Mouse (Mus musculus): Measurements from ENCODE around the gene Tardbp.

Gene Tardbp

GRCm38 (mm10) chr4:148598826-148599225 lies 28.0 kb downstream of the Tardbp start:
- no peak for DNase-seq

GRCm38 (mm10) chr4:148596731-148597130 lies 30.1 kb downstream of the Tardbp start:
- DNase-seq: no peak

DNA sequence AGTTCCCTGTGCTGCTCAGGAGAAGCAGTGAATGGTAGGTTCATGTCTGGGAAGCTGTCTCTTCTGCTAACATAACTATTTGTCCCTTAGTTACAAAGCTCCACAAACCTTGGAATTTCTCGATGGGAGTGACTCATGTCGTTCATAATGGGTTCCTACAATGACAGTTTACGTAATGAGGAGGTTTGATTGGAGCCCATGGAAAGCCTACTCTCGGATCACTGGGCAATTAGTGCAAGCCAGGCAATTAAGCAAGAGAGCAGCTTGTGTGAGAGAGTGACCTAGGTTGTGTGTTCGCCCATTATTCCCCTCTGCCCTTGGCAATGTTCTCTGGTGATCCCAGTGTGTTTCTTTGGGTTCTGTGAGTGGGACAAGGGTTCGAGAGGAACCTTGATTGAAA lies 30.9 kb downstream of the Tardbp start:
- DNase-seq: no peak

DNA sequence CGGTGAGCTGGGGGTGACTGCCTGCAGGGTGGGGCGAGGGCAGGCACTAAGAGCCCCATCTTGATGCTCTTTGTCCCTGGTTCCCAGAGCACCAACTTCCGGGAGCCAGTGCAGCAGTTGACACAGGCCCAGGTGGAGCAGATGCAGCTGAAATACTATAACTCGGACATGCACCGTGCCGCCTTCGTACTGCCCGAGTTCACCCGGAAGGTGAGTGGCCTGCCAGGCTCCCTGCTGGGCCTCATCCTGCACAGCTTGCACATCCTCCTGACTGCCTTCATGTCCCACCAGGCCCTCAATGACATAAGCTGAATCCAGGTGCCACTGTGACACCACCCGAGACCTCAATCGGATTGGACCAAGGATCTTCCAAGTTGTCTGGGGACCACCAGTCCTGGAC lies 32.8 kb downstream of the Tardbp start:
- no peak for DNase-seq

- no peak for DNase-seq
These were observed 35.0 kb downstream of the Tardbp start for GRCm38 (mm10) chr4:148591637-148592380.

- DNase-seq: peak; percentile 97 to 98
These were observed 35.6 kb downstream of the Tardbp start, which contains the start of gene Srm for GRCm38 (mm10) chr4:148591171-148591630. TSS of gene Srm (plus strand) at chr4:148591503.

DNA sequence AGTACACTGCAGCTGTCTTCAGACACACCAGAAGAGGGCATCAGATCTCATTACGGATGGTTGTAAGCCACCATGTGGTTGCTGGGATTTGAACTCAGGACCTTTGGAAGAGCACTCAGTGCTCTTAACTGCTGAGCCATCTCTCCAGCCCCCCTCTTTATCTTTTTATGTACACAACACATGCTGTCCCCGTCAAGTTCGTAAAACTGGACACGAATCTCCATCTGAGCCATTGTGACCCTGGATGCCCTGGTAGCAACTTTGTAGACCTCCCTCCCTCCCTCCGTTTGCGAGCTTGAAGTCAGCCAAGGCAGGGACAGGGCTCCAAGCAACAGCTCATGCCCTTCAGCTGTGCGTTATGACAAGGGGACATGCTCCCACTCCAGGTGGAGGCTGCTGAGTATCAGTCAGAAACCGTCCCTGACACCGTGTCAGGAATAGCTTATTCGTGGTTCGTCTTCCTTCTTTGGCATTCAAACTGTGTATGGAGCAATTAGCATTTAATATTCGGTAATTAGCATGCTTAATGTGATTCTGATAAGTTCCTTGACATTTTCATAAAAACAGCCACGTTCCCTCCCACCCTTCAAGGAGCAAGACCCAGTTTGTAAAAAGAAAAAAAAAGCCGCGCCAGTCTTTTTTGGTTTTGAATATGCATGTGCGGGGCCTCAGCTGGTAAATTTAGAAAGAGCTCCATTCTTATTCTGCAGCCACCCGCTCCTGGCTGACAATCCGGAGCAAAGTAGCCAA lies 36.2 kb downstream of the Tardbp start:
- DNase-seq: no peak

DNA sequence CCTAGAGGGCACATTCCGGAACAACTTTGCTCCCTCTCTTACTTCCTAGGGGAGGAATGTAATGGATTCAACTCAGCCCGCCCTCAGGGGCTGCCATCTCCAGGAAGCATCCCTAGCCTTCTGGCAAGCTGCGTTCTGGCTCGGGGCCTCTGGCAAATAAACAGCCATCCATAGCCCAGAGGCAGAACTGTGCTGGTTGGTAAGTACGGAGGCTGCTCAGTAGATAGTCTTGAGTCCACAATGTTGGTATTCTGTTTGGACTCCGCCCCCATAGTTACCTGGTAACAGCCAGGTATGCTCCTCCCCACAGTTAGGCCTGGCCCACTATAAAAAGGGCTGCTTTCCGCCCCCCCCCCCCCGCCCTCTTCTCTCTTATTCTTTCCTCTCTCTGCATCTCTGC lies 37.3 kb downstream of the Tardbp start:
- peak; percentile 25 to 45 for DNase-seq

- no peak for DNase-seq
These were observed 38.0 kb downstream of the Tardbp start for GRCm38 (mm10) chr4:148588793-148589192.

GRCm38 (mm10) chr4:148586648-148587047 lies 40.2 kb downstream of the Tardbp start:
- DNase-seq: no peak

GRCm38 (mm10) chr4:148583257-148583656 lies 43.6 kb downstream of the Tardbp start:
- no peak for DNase-seq

DNA sequence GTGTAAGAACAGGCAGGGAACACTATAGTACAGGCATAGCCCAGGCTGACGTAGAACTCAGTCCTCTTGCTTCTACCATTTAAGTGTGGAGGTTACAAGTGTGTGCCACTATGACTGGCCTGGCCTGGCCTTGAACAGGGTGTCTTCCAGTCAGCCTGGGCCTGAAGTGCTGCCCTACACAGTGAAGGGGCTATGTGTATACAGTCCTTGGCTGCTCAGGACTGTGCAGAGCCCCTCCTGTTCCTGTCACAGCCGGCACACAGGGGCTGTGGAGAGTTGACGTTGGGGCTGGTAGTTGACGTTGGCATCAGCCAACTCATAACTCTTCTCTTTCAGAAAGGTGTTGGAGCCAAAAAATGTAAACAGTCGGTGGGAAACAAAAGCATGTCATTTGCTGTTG lies 45.4 kb downstream of the Tardbp start:
- DNase-seq: no peak

DNA sequence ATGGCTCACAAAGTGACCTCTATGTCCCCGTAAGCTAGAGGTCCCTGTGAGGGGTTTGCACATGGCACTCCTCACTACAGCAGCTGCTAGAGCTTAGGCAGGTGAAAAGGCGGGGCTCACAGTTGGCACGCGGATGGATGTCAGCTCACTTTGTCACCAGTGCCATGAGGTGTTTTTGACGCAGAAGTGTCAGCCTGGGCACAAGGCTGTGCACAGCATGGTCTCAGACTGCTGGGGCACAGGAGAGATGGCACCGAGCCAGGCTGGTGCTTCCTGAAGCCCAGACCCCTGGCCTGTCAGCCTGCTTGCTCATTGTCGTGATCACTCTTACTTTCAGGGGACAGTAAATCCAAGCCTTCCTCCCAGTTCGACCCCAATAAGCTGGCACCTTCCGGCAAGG lies 46.1 kb downstream of the Tardbp start:
- no peak for DNase-seq

DNA sequence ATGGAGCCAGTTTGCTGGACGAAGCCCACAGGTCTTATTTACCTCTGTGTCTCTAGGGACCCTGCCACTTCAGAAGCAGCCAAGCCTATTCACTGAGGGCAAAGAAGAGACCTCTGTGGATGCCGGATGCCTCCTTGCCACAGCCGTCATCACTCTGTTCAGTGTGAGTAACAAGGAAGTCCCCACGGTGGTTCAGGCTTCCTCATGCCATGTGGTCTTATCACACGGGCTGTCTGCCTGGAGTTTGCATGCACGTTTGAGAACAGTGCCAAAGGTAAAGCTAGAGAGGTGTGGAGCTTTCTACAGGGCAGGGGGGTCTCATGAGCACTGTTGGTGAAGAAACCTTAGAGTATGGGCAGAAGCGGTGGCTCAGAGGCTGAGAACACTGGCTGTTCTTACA lies 53.6 kb downstream of the Tardbp start:
- no peak for DNase-seq

GRCm38 (mm10) chr4:148570693-148571295 lies 56.0 kb downstream of the Tardbp start:
- DNase-seq: no peak

DNA sequence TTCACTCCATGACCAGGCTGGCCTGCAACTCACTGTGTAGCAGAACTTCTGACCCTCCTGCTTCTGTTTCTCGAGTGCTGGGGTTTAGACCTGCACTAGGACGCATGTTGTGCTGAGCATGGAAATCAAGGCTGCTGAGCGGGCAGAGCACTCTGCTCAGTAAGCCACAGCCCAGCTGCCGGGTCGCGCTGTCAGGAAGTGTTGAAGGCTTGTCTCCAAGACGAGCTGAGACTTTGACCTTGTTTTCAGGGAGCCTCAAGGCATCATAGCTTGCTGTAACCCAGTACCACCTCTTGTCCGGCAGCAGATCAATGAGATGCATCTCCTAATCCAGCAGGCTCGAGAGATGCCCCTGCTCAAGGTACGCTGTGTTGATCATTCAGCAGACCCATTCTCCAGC lies 56.7 kb downstream of the Tardbp start:
- DNase-seq: no peak

DNA sequence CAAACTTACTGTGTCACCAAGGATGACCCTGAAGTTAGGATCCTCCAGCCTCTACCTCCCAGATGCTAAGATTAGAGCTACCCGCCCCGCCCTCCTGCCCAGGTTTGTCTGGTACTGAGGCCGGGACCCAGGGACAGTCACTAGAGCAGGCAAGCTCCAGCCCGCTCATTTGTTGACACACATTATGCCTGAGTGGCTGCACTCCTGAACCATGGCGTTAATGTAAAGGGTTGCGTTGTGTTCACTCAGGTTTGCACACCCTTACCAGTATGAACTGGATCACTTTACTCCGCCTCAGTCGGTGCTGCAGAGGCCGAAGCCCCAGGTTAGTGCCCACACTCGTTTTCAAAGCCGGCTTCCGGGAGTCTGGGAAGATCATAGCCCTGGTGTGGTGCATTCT lies 63.2 kb downstream of the Tardbp start:
- no peak for DNase-seq

DNA sequence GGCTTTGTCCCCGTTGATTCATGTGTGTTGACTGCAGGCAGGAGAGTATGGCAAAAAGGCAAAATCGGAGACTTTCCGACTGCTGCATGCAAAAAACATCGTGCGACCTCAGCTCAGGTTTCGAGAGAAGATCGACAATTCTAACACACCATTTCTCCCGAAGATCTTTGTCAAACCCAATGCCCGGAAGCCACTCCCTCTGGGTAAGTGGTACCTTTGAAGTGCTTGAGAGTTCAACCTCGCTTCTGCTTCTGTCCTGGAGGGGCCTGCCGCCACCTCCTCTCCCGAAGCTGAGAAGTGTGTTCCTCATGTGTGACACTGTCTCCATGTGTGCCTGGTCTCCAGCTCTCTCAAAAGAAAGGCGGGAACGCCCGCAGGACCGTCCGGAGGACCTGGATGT lies 64.1 kb downstream of the Tardbp start:
- no peak for DNase-seq

All from kidney, adult 8-10 months (tissue).